In genomic region chr12:112599198-112599597, GRCm38 (mm10) we compare ENCODE assay signal across 17 mouse cellular contexts. TPM values are rescaled to one million over a fixed set of nuclear protein-coding genes. Genes with fewer than 3 reads are reported as not detected.
DNase-seq lines count a peak whose midpoint lies in the region; ATAC-seq lines count a peak whose summit lies in the region.
"Had no signal": no experiment of that assay in that cellular context is flagged by ENCODE, and none has a peak within 500 bp of the region (broad histone marks: within the 10 kb centered on the region; RNA-seq: fewer than 3 reads in every experiment).

No protein-coding gene starts in this region.

- peaks cover 94% of the 10 kb centered on the region for H3K36me3 ChIP-seq in megakaryocyte, embryonic 14.5 days (replicated peaks; ENCODE audit: low read length)
- peaks cover 14% of the 10 kb centered on the region for H3K36me3 ChIP-seq in liver, embryonic 11.5 days (ENCODE audit: control insufficient read depth, insufficient read depth, low read length)
- H3K36me3 ChIP-seq in midbrain, embryonic 16.5 days (ENCODE audit: control insufficient read depth, insufficient read depth, low read length), result no peaks in the 10 kb centered on the region

- peak overlapping the region; percentile 67 for H3K27ac ChIP-seq in liver, embryonic 11.5 days (ENCODE audit: low read depth, low read length)
- no peak overlapping the region for H3K27ac ChIP-seq in midbrain, embryonic 16.5 days (ENCODE audit: low read length)
- H3K27ac ChIP-seq: macrophage had no signal

- DNase-seq in MN1 (ENCODE audit: low spot score), result peak; percentile 43
- DNase-seq in liver, embryonic 11.5 days (ENCODE audit: low spot score), result peak; percentile 69
- DNase-seq in yolk sac, embryonic 10.5 days (ENCODE audit: low spot score), result peak; percentile 45
- no peak for DNase-seq in left cerebral cortex, adult 9 months (ENCODE audit: low spot score in 2 of 2)
- DNase-seq in frontal cortex, postnatal 25 days (ENCODE audit: low spot score in 2 of 2), result no peak
- DNase-seq: cerebellum, adult 8-10 months; embryo, embryonic 11 days; forebrain, postnatal 0 days; gastrocnemius, postnatal 36 days; heart, postnatal 14 days; kidney, postnatal 10 days; lung, adult 18-20 months; thymus, adult 2 months had no signal

- H3K27me3 ChIP-seq in megakaryocyte, embryonic 14.5 days (replicated peaks), result no peaks in the 10 kb centered on the region
- no peaks in the 10 kb centered on the region for H3K27me3 ChIP-seq in liver, embryonic 11.5 days (replicated peaks; ENCODE audit: control insufficient read depth, insufficient read depth, low read length)
- H3K27me3 ChIP-seq in midbrain, embryonic 16.5 days (ENCODE audit: control insufficient read depth, insufficient read depth, low read depth, low read length), result no peaks in the 10 kb centered on the region

- WGBS in liver, embryonic 11.5 days, result 5% methylated on average over 4 of the region's 4 CpGs
- 38% methylated on average over 4 of the region's 4 CpGs for WGBS in midbrain, embryonic 16.5 days

- peak overlapping the region; percentile 84 for H3K4me3 ChIP-seq in megakaryocyte, embryonic 14.5 days (replicated peaks)
- no peak overlapping the region for H3K4me3 ChIP-seq in liver, embryonic 11.5 days (ENCODE audit: low read depth, low read length)
- no peak overlapping the region for H3K4me3 ChIP-seq in midbrain, embryonic 16.5 days (ENCODE audit: low read depth, low read length)

- no peaks in the 10 kb centered on the region for H3K9me3 ChIP-seq in megakaryocyte, embryonic 14.5 days
- H3K9me3 ChIP-seq in liver, embryonic 11.5 days (ENCODE audit: control insufficient read depth, low read length), result no peaks in the 10 kb centered on the region
- H3K9me3 ChIP-seq in midbrain, embryonic 16.5 days (replicated peaks; ENCODE audit: control insufficient read depth, low read length, poor library complexity, severe bottlenecking), result no peaks in the 10 kb centered on the region

- peaks cover 100% of the 10 kb centered on the region for H3K4me1 ChIP-seq in megakaryocyte, embryonic 14.5 days
- peaks cover 48% of the 10 kb centered on the region for H3K4me1 ChIP-seq in liver, embryonic 11.5 days (replicated peaks; ENCODE audit: control insufficient read depth, insufficient read depth, low read length)
- H3K4me1 ChIP-seq in midbrain, embryonic 16.5 days (ENCODE audit: control insufficient read depth, insufficient read depth, low read length), result 0 out of 2 replicates have a peak, but pooled peaks cover 3% of the 10 kb centered on the region

- H3K4me2 ChIP-seq in liver, embryonic 11.5 days, result peak overlapping the region; percentile 46
- H3K4me2 ChIP-seq in midbrain, embryonic 16.5 days (ENCODE audit: low read length), result no peak overlapping the region

- no peak for ATAC-seq in megakaryocyte, adult 5-6 weeks (ENCODE audit: poor library complexity, severe bottlenecking)
- peak; percentile 77 for ATAC-seq in liver, embryonic 11.5 days (replicated peaks; ENCODE audit: low FRiP score)
- no peak for ATAC-seq in midbrain, embryonic 16.5 days
- ATAC-seq: forebrain, postnatal 0 days had no signal

- H3K9ac ChIP-seq in liver, embryonic 11.5 days (ENCODE audit: low read depth, low read length), result no peak overlapping the region
- no peak overlapping the region for H3K9ac ChIP-seq in midbrain, embryonic 16.5 days (ENCODE audit: low read depth, low read length)
- H3K9ac ChIP-seq: forebrain, postnatal 0 days had no signal

RNA-seq across cellular contexts. Expression of gene Inf2, which starts 10.6 kb away (rescaled TPM):
- 569 and 1,129 TPM in 2 replicates for polyA plus RNA-seq in megakaryocyte, embryonic 14.5 days (2012; ENCODE audit: insufficient read depth, low replicate concordance)
- total RNA-seq in megakaryocyte, adult 5-6 weeks (2015), result 28.0 and 34.3 TPM in 2 replicates
- 9.9 and 13.3 TPM in 2 replicates for total RNA-seq in megakaryocyte, adult 5-6 weeks (2017)
- polyA plus RNA-seq in liver, embryonic 11.5 days (2014; fragmentation: Nextera tagmentation; extraction: Ambion mirVana), result 4.6 and 6.5 TPM in 2 replicates
- polyA plus RNA-seq in midbrain, embryonic 16.5 days (2015; fragmentation: Nextera tagmentation; extraction: Ambion mirVana), result 0.53 and 0.67 TPM in 2 replicates

RNA-seq across cellular contexts. Expression of gene Adssl1, which starts 20.6 kb away (rescaled TPM):
- polyA plus RNA-seq in megakaryocyte, embryonic 14.5 days (2012; ENCODE audit: insufficient read depth, low replicate concordance), result 10.1 and 38.2 TPM in 2 replicates
- total RNA-seq in megakaryocyte, adult 5-6 weeks (2015), result 73.5 and 82.1 TPM in 2 replicates
- 72.3 and 74.9 TPM in 2 replicates for total RNA-seq in megakaryocyte, adult 5-6 weeks (2017)
- polyA plus RNA-seq in liver, embryonic 11.5 days (2014; fragmentation: Nextera tagmentation; extraction: Ambion mirVana), result 5.6 and 7.4 TPM in 2 replicates
- polyA plus RNA-seq in midbrain, embryonic 16.5 days (2015; fragmentation: Nextera tagmentation; extraction: Ambion mirVana), result 4.0 and 4.2 TPM in 2 replicates

RNA-seq across cellular contexts. Expression of gene Siva1, which starts 45.3 kb away (rescaled TPM):
- polyA plus RNA-seq in megakaryocyte, embryonic 14.5 days (2012; ENCODE audit: insufficient read depth, low replicate concordance), result 33.7 and 63.6 TPM in 2 replicates
- 116 and 130 TPM in 2 replicates for total RNA-seq in megakaryocyte, adult 5-6 weeks (2015)
- 122 and 162 TPM in 2 replicates for total RNA-seq in megakaryocyte, adult 5-6 weeks (2017)
- 216 and 222 TPM in 2 replicates for polyA plus RNA-seq in liver, embryonic 11.5 days (2014; fragmentation: Nextera tagmentation; extraction: Ambion mirVana)
- polyA plus RNA-seq in midbrain, embryonic 16.5 days (2015; fragmentation: Nextera tagmentation; extraction: Ambion mirVana), result 41.7 and 44.1 TPM in 2 replicates

Comparison
In these comparisons a context has a peak if more than half of its experiments do, and no peak if none do; other contexts are left out.
1. DNase-seq: peak in MN1 (single experiment), liver, embryonic 11.5 days (single experiment) and yolk sac, embryonic 10.5 days (single experiment); none in left cerebral cortex, adult 9 months (0 of 2) and frontal cortex, postnatal 25 days (0 of 2).
2. RNA of gene Inf2, which starts 10.6 kb away (polyA plus RNA-seq): 569 to 1,129 TPM in megakaryocyte, embryonic 14.5 days; 4.6 to 6.5 TPM in liver, embryonic 11.5 days and 0.53 to 0.67 TPM in midbrain, embryonic 16.5 days; every median in the first group is over 10 times any median in the second.